Mouse (Mus musculus) limb, embryonic 14.5 days (tissue): ENCODE results near the gene Hspa1a. TPM values are rescaled to one million over a fixed set of nuclear protein-coding genes. Genes with fewer than 3 reads are reported as not detected.
"Not testable (repeated sequence)": the region's sequence is repeated elsewhere in the genome, so short reads cannot be mapped to it uniquely, and the experiment has no call there.

Experiments used
- ATAC-seq: fragments of 200-750 bp; cut with Nextera tagmentation; 2 replicates; pipeline ENCODE4 v1.8.0; 2017; ENCODE audit warnings: low read depth, moderate number of reproducible peaks, moderate TSS enrichment; ENCODE audit not compliant: low FRiP score
- DNase-seq: peaks from one replicate; pipeline ENCODE4 v3.0.0-alpha.2; 2015; ENCODE audit warnings: low spot score
- H3K27ac ChIP-seq: fragments of 300-500 bp; sonication (generic); replicated peaks from 2 replicates; pipeline ENCODE4 v1.5.1; 2014; ENCODE audit warnings: low read depth, mild to moderate bottlenecking, low read length, moderate library complexity, mixed read lengths
- H3K27me3 ChIP-seq: fragments of 300-500 bp; sonication (generic); 2 replicates; pipeline ENCODE4 v1.6.1; 2014; ENCODE audit warnings: low read length, mixed read lengths; ENCODE audit not compliant: control insufficient read depth, insufficient read depth
- H3K36me3 ChIP-seq: fragments of 300-500 bp; sonication (generic); 2 replicates; pipeline ENCODE4 v1.6.1; 2014; ENCODE audit warnings: mild to moderate bottlenecking, low read length, moderate library complexity, mixed read lengths; ENCODE audit not compliant: control insufficient read depth, insufficient read depth
- H3K4me1 ChIP-seq: fragments of 300-500 bp; sonication (generic); 2 replicates; pipeline ENCODE4 v1.6.1; 2014; ENCODE audit warnings: antibody characterized with exemption, low read length, mixed read lengths; ENCODE audit not compliant: control insufficient read depth, insufficient read depth
- H3K4me2 ChIP-seq: fragments of 300-500 bp; sonication (generic); replicated peaks from 2 replicates; pipeline ENCODE4 v1.6.1; 2014; ENCODE audit warnings: low read depth, mild to moderate bottlenecking, low read length, moderate library complexity; ENCODE audit not compliant: severe bottlenecking
- H3K4me3 ChIP-seq: fragments of 300-500 bp; sonication (generic); replicated peaks from 2 replicates; pipeline ENCODE4 v1.5.1; 2014; ENCODE audit warnings: low read length
- H3K9ac ChIP-seq: fragments of 300-500 bp; sonication (generic); 2 replicates; pipeline ENCODE4 v1.6.1; 2014; ENCODE audit warnings: mild to moderate bottlenecking, low read depth, low read length, moderate library complexity; ENCODE audit not compliant: severe bottlenecking
- H3K9me3 ChIP-seq: fragments of 300-500 bp; sonication (generic); 2 replicates; pipeline ENCODE4 v1.6.1; 2016; ENCODE audit warnings: low read length; ENCODE audit not compliant: control insufficient read depth
- POLR2A ChIP-seq: fragments of 200-500 bp; IDR thresholded peaks from 2 replicates; pipeline ENCODE4 v1.8.0; 2012; ENCODE audit warnings: inconsistent platforms, mild to moderate bottlenecking, moderate library complexity, borderline replicate concordance; ENCODE audit not compliant: insufficient read depth, insufficient read length; ENCODE audit errors: extremely low read depth
- WGBS: fragments of 180-500 bp; shearing (Covaris S2); extraction: QIAGEN DNeasy Blood & Tissue Kit; methylation state at CpG from one replicate; pipeline ENCODE4 v1.1.7; 2014; 5-methylcytosine and 5-hydroxymethylcytosine counted together
- polyA plus RNA-seq, 2 experiments: library from polyadenylated mRNA; depleted of rRNA in 1 of 2; stranded (reverse) in 1 of 2; unstranded in 1 of 2; fragments of >200 nt; fragmentation: Nextera tagmentation in 1 of 2; extraction: Ambion mirVana in 1 of 2; gene quantifications; 2 replicates each; pipeline versions ENCODE4 v1.2.1 to v1.2.3; 2012 to 2014

The Hspa1a gene
- polyA plus RNA-seq, 2 experiments = 7.1 to 9.5 TPM

DNA sequence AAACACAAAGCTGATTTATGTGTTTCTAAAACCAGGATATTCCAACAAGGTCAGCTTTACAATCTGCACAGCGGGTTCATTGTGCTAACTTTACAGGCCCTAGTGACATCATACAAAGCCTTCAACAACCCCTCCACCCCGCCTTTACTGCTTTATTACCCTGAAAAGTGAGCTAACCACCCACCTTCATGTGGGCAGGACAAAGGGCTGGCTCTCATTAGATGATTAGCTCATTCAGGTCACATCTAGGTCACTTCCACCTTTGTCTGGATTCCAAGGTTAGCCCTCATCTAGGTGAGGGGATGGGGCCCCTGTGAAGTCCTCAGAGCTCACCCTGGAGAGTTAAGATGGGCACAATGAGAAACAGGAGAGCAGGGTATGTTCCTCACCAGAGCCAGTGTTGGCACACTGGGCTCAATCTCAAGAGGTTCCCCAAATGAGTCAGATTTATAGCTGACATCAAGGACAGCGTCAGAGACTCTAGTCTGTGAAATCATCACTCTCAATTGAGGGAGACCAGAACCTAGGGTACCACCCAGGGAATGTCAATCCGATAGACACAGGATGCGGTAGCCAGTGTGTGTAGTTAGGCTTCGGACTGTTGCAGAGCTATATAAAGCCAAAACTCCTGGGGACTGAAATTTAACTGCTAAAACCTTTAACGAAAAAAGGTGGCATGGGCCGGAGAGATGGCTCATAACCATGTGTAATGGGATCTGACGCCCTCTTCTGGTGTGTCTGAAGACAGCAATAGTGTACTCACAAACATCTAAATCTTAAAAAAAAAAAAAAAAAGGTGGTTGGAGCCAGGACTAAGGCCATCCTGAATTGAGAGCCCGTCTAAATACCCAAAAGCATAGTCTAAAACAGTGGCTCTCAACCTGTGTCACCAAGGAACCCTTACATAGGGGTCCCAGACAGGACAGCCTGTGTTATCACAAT, 21.2 kb downstream of the Hspa1a start:
- Histone ChIP-seq H3K27ac (peak overlapping the region; percentile 95), H3K27me3 (peaks cover 4% of the 10 kb centered on the region; the same call in 1 of the 2 replicates), H3K4me1 (peaks cover 9% of the 10 kb centered on the region), H3K36me3 (peaks cover 23% of the 10 kb centered on the region), H3K9ac (peak overlapping the region; percentile 99), H3K4me2 (peak overlapping the region; percentile 89), H3K9me3 (no peaks in the 10 kb centered on the region), H3K4me3 (peak overlapping the region; percentile 98)
- WGBS = 18% methylated on average over 10 of the region's 10 CpGs
- no peak for TF ChIP-seq POLR2A
- no peak for ATAC-seq
- no peak for DNase-seq

- DNase-seq (no peak), ATAC-seq (no peak)
- Histone ChIP-seq H3K36me3 (peaks cover 23% of the 10 kb centered on the region), H3K27me3 (no peaks in the 10 kb centered on the region), H3K4me3 (no peak overlapping the region), H3K9ac (no peak overlapping the region), H3K4me2 (no peak overlapping the region), H3K27ac (no peak overlapping the region), H3K4me1 (peaks cover 9% of the 10 kb centered on the region), H3K9me3 (no peaks in the 10 kb centered on the region)
- 31% methylated on average over 4 of the region's 4 CpGs for WGBS
- TF ChIP-seq POLR2A = no peak
Measured at GRCm38 (mm10) chr17:34949553-34949969, 22.4 kb downstream of the Hspa1a start.

DNA sequence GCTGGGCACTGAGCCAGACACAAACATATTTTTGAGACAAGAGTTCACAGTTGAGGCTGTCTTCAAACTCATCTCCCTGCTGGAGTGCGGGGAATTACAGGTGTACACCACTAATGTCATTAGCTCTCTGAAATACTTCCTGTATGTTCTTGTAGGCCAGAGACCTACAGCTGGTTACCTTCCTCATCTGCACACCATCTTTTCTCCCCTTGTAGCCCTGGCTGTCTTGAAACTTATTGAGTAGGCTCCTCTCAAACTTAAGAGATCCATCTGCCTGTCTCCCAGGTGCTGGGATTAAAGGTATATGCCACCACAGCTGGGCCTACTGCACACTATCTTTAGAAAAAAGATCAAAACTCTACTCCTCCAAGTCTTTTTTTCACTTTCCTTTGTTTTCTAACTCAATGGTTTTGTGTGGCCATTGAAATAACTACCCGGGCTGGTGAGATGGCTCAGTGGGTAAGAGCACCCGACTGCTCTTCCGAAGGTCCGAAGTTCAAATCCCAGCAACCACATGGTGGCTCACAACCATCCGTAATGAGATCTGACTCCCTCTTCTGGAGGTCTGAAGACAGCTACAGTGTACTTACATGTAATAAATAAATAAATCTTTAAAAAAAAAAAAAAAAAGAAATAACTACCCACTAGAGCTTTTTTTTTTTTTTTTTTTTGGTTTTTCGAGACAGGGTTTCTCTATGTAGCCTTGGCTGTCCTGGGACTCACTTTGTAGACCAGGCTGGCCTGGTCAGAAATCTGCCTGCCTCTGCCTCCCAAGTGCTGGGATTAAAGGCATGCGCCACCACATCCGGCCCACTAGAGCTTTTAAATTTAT, 23.0 kb downstream of the Hspa1a start:
- H3K4me1 ChIP-seq, H3K9me3 ChIP-seq, H3K4me3 ChIP-seq, H3K4me2 ChIP-seq, ATAC-seq, DNase-seq, H3K27ac ChIP-seq, H3K27me3 ChIP-seq, H3K9ac ChIP-seq: not testable (repeated sequence)
- H3K36me3 ChIP-seq = peaks cover 23% of the 10 kb centered on the region
- WGBS = 59% methylated on average over 9 of the region's 9 CpGs

DNA sequence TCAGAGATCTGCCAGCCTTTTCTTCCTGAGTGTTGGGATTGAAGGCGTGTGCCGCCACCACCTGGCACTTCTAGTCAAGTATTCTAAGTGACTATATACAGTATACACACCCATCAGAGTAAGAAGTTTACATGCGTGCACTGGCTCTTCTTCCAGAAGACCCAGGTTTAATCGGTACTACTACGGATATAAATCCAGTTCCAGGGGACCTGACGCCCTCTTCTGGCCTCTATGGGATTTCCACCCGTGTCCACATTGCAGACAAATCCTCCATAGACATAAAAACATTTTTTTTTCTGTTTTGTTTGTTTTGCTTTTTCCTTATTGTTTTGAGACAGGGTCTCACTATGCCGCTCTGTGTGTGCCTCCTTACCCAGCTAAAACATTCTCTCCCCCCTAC, 24.4 kb downstream of the Hspa1a start:
- no peak for DNase-seq
- H3K4me3 ChIP-seq = no peak overlapping the region
- ATAC-seq = no peak
- 22% methylated on average over 8 of the region's 8 CpGs for WGBS
- peaks cover 23% of the 10 kb centered on the region for H3K36me3 ChIP-seq
- no peaks in the 10 kb centered on the region for H3K27me3 ChIP-seq
- no peak overlapping the region for H3K27ac ChIP-seq
- no peaks in the 10 kb centered on the region for H3K9me3 ChIP-seq
- TF ChIP-seq POLR2A = no peak
- H3K4me2 ChIP-seq = no peak overlapping the region
- H3K4me1 ChIP-seq = peaks cover 9% of the 10 kb centered on the region
- H3K9ac ChIP-seq = no peak overlapping the region

GRCm38 (mm10) chr17:34946486-34947140, 25.3 kb downstream of the Hspa1a start:
- no peak for TF ChIP-seq POLR2A
- 88% methylated on average over 5 of the region's 5 CpGs for WGBS
- Histone ChIP-seq H3K27me3 (no peaks in the 10 kb centered on the region), H3K9ac (no peak overlapping the region), H3K36me3 (peaks cover 23% of the 10 kb centered on the region), H3K27ac (no peak overlapping the region), H3K4me2 (no peak overlapping the region), H3K9me3 (no peaks in the 10 kb centered on the region), H3K4me3 (no peak overlapping the region), H3K4me1 (peaks cover 11% of the 10 kb centered on the region)
- ATAC-seq (no peak), DNase-seq (no peak)
